20 mouse cellular contexts compared by ENCODE assay signal in genomic region chr1:61300491-61300890, GRCm38 (mm10).
DNase-seq lines count a peak whose midpoint lies in the region; ATAC-seq lines count a peak whose summit lies in the region.
"Had no signal": no experiment of that assay in that cellular context is flagged by ENCODE, and none has a peak within 500 bp of the region (broad histone marks: within the 10 kb centered on the region; RNA-seq: fewer than 3 reads in every experiment).

No protein-coding gene starts in this region.

- no peaks in the 10 kb centered on the region for H3K36me3 ChIP-seq in hindbrain, embryonic 10.5 days
- no peaks in the 10 kb centered on the region for H3K36me3 ChIP-seq in hindbrain, embryonic 14.5 days (replicated peaks; ENCODE audit: control insufficient read depth, insufficient read depth)
- no peaks in the 10 kb centered on the region for H3K36me3 ChIP-seq in midbrain, embryonic 12.5 days
- H3K36me3 ChIP-seq in midbrain, embryonic 10.5 days: no peaks in the 10 kb centered on the region
- no peaks in the 10 kb centered on the region for H3K36me3 ChIP-seq in forebrain, embryonic 11.5 days (ENCODE audit: control insufficient read depth, insufficient read depth, low read length)
- no peaks in the 10 kb centered on the region for H3K36me3 ChIP-seq in limb, embryonic 12.5 days
- H3K36me3 ChIP-seq: embryonic facial prominence, embryonic 15.5 days; hindbrain, embryonic 15.5 days; liver, embryonic 13.5 days had no signal

- peak overlapping the region; percentile 45 for H3K27ac ChIP-seq in hindbrain, embryonic 10.5 days
- no peak overlapping the region; the same call in 1 of the 2 replicates for H3K27ac ChIP-seq in hindbrain, embryonic 14.5 days
- peak overlapping the region; percentile 43; the same call in 1 of the 2 replicates for H3K27ac ChIP-seq in midbrain, embryonic 12.5 days (replicated peaks)
- no peak overlapping the region for H3K27ac ChIP-seq in midbrain, embryonic 10.5 days (replicated peaks)
- H3K27ac ChIP-seq in forebrain, embryonic 11.5 days (ENCODE audit: low read depth, low read length): peak overlapping the region; percentile 33; the same call in 1 of the 2 replicates
- H3K27ac ChIP-seq in limb, embryonic 12.5 days: peak overlapping the region; percentile 86
- H3K27ac ChIP-seq: embryonic facial prominence, embryonic 15.5 days; hindbrain, embryonic 15.5 days; liver, embryonic 13.5 days; macrophage had no signal

- DNase-seq in hindbrain, embryonic 10.5 days (ENCODE audit: low spot score): no peak
- DNase-seq in hindbrain, embryonic 14.5 days (ENCODE audit: low spot score): no peak
- no peak for DNase-seq in midbrain, embryonic 10.5 days (ENCODE audit: low spot score)
- no peak for DNase-seq in forebrain, embryonic 11.5 days (ENCODE audit: low spot score)
- DNase-seq in heart, postnatal 14 days: no peak
- DNase-seq in gastrocnemius, postnatal 4 days (ENCODE audit: low spot score in 2 of 2): no peak
- DNase-seq: B cell, adult 2 months; cerebellum, adult 11-12 months; cerebellum, postnatal 36 days; gastrocnemius, postnatal 14 days; kidney, adult 11 months; kidney, postnatal 10 days; liver, embryonic 13.5 days had no signal

- no peak overlapping the region for H3K4me3 ChIP-seq in hindbrain, embryonic 10.5 days
- no peak overlapping the region for H3K4me3 ChIP-seq in hindbrain, embryonic 14.5 days (replicated peaks; ENCODE audit: low read length)
- H3K4me3 ChIP-seq in midbrain, embryonic 12.5 days: no peak overlapping the region
- H3K4me3 ChIP-seq in midbrain, embryonic 10.5 days: no peak overlapping the region
- H3K4me3 ChIP-seq in forebrain, embryonic 11.5 days (ENCODE audit: low read depth, low read length): no peak overlapping the region
- no peak overlapping the region for H3K4me3 ChIP-seq in limb, embryonic 12.5 days (replicated peaks)
- H3K4me3 ChIP-seq: embryonic facial prominence, embryonic 15.5 days; hindbrain, embryonic 15.5 days; liver, embryonic 13.5 days had no signal

- intact Hi-C loops in heart, postnatal 14 days (cut with DNase I): loop anchor here (2.0 kb wide), 1 partner anchor 120 kb away; no protein-coding TSS in a partner anchor

- H3K4me1 ChIP-seq in hindbrain, embryonic 10.5 days (replicated peaks): peaks cover 58% of the 10 kb centered on the region
- H3K4me1 ChIP-seq in hindbrain, embryonic 14.5 days (replicated peaks; ENCODE audit: control insufficient read depth, insufficient read depth, low read length): peaks cover 61% of the 10 kb centered on the region
- H3K4me1 ChIP-seq in midbrain, embryonic 12.5 days: peaks cover 57% of the 10 kb centered on the region
- peaks cover 77% of the 10 kb centered on the region for H3K4me1 ChIP-seq in midbrain, embryonic 10.5 days
- peaks cover 18% of the 10 kb centered on the region for H3K4me1 ChIP-seq in forebrain, embryonic 11.5 days (replicated peaks; ENCODE audit: control insufficient read depth, insufficient read depth, low read length)
- peaks cover 75% of the 10 kb centered on the region for H3K4me1 ChIP-seq in limb, embryonic 12.5 days (replicated peaks)
- H3K4me1 ChIP-seq: liver, embryonic 13.5 days had no signal

- peaks cover 8% of the 10 kb centered on the region; the same call in 1 of the 2 replicates for H3K27me3 ChIP-seq in hindbrain, embryonic 10.5 days (ENCODE audit: insufficient read depth, poor library complexity, severe bottlenecking)
- H3K27me3 ChIP-seq in hindbrain, embryonic 14.5 days (ENCODE audit: control insufficient read depth, insufficient read depth, low read length): no peaks in the 10 kb centered on the region
- peaks cover 6% of the 10 kb centered on the region for H3K27me3 ChIP-seq in midbrain, embryonic 12.5 days
- peaks cover 71% of the 10 kb centered on the region; the same call in 1 of the 2 replicates for H3K27me3 ChIP-seq in midbrain, embryonic 10.5 days (ENCODE audit: low read depth, poor library complexity, severe bottlenecking)
- peaks cover 35% of the 10 kb centered on the region for H3K27me3 ChIP-seq in forebrain, embryonic 11.5 days (ENCODE audit: control insufficient read depth, insufficient read depth, low read length)
- no peaks in the 10 kb centered on the region for H3K27me3 ChIP-seq in limb, embryonic 12.5 days
- H3K27me3 ChIP-seq: hindbrain, embryonic 15.5 days; liver, embryonic 13.5 days; Patski had no signal

- 57% methylated on average over 4 of the region's 4 CpGs for WGBS in hindbrain, embryonic 10.5 days
- WGBS in hindbrain, embryonic 14.5 days: 45% methylated on average over 4 of the region's 4 CpGs
- 45% methylated on average over 4 of the region's 4 CpGs for WGBS in midbrain, embryonic 12.5 days
- WGBS in midbrain, embryonic 10.5 days: 63% methylated on average over 4 of the region's 4 CpGs
- 32% methylated on average over 4 of the region's 4 CpGs for WGBS in forebrain, embryonic 11.5 days
- WGBS in limb, embryonic 12.5 days: 25% methylated on average over 4 of the region's 4 CpGs

- no peaks in the 10 kb centered on the region for H3K9me3 ChIP-seq in hindbrain, embryonic 10.5 days
- no peaks in the 10 kb centered on the region for H3K9me3 ChIP-seq in hindbrain, embryonic 14.5 days (ENCODE audit: control insufficient read depth, low read length)
- H3K9me3 ChIP-seq in midbrain, embryonic 12.5 days: no peaks in the 10 kb centered on the region
- H3K9me3 ChIP-seq in midbrain, embryonic 10.5 days (replicated peaks): no peaks in the 10 kb centered on the region
- H3K9me3 ChIP-seq in forebrain, embryonic 11.5 days (ENCODE audit: control insufficient read depth, low read length): no peaks in the 10 kb centered on the region
- H3K9me3 ChIP-seq in limb, embryonic 12.5 days: no peaks in the 10 kb centered on the region
- H3K9me3 ChIP-seq: embryonic facial prominence, embryonic 15.5 days; hindbrain, embryonic 15.5 days; liver, embryonic 13.5 days had no signal

- no peak overlapping the region for H3K9ac ChIP-seq in hindbrain, embryonic 14.5 days
- H3K9ac ChIP-seq in midbrain, embryonic 12.5 days (replicated peaks): no peak overlapping the region
- H3K9ac ChIP-seq in forebrain, embryonic 11.5 days (ENCODE audit: low read length): no peak overlapping the region
- H3K9ac ChIP-seq in limb, embryonic 12.5 days (replicated peaks): no peak overlapping the region
- H3K9ac ChIP-seq: embryonic facial prominence, embryonic 15.5 days; hindbrain, embryonic 15.5 days; liver, embryonic 13.5 days had no signal

- ATAC-seq in hindbrain, embryonic 14.5 days (ENCODE audit: low FRiP score): no peak
- ATAC-seq in midbrain, embryonic 12.5 days (ENCODE audit: low FRiP score, low read depth): no peak
- ATAC-seq in forebrain, embryonic 11.5 days (replicated peaks; ENCODE audit: low FRiP score): no peak
- ATAC-seq in limb, embryonic 12.5 days (ENCODE audit: insufficient number of reproducible peaks, insufficient read depth, low FRiP score, low TSS enrichment, low read depth): no peak
- ATAC-seq: Patski had no signal

- no peak overlapping the region for H3K4me2 ChIP-seq in hindbrain, embryonic 14.5 days (replicated peaks)
- no peak overlapping the region for H3K4me2 ChIP-seq in midbrain, embryonic 12.5 days (replicated peaks)
- H3K4me2 ChIP-seq in forebrain, embryonic 11.5 days (ENCODE audit: low read depth, low read length, severe bottlenecking): peak overlapping the region; percentile 5; the same call in 1 of the 2 replicates
- peak overlapping the region; percentile 41; the same call in 1 of the 2 replicates for H3K4me2 ChIP-seq in limb, embryonic 12.5 days
- H3K4me2 ChIP-seq: embryonic facial prominence, embryonic 15.5 days; heart, embryonic 11.5 days; hindbrain, embryonic 15.5 days; liver, embryonic 13.5 days had no signal

Comparison
In these comparisons a context has a peak if more than half of its experiments do, and no peak if none do; other contexts are left out.
1. H3K27ac ChIP-seq: peak in hindbrain, embryonic 10.5 days (single experiment), midbrain, embryonic 12.5 days (single experiment), forebrain, embryonic 11.5 days (single experiment) and limb, embryonic 12.5 days (single experiment); none in hindbrain, embryonic 14.5 days (single experiment) and midbrain, embryonic 10.5 days (single experiment).
2. H3K4me2 ChIP-seq: peak in forebrain, embryonic 11.5 days (single experiment) and limb, embryonic 12.5 days (single experiment); none in hindbrain, embryonic 14.5 days (single experiment) and midbrain, embryonic 12.5 days (single experiment).